Mouse (Mus musculus) MEL (cell line): ENCODE measurements around the gene Ankrd53.

Source experiments
- BHLHE40 ChIP-seq: IDR thresholded peaks from 2 replicates; pipeline ENCODE4 v1.6.1; 2012; ENCODE audit warnings: low read depth, mild to moderate bottlenecking, inconsistent platforms, low read length, improper control_type of control experiment, borderline replicate concordance
- CTCF ChIP-seq, 3 experiments: IDR thresholded peaks in 2 of 3; conservative IDR thresholded peaks in 1 of 3; 2 replicates each; pipeline ENCODE4 v1.5.1; 2011 to 2012; ENCODE audit warnings: low read length in 3 of 3, low read depth in 2 of 3, mild to moderate bottlenecking in 2 of 3, improper control_type of control experiment in 1 of 3, inconsistent platforms in 1 of 3, mixed read lengths in 1 of 3, moderate library complexity in 1 of 3; ENCODE audit not compliant: control insufficient read depth in 1 of 3, insufficient read depth in 1 of 3, poor library complexity in 1 of 3, severe bottlenecking in 1 of 3
- E2F4 ChIP-seq: IDR thresholded peaks from 2 replicates; pipeline ENCODE4 v1.6.1; 2011; ENCODE audit warnings: low read depth, low read length, improper control_type of control experiment, borderline replicate concordance
- HCFC1 ChIP-seq: IDR thresholded peaks from 2 replicates; pipeline ENCODE4 v1.6.1; 2012; ENCODE audit warnings: low read depth, mild to moderate bottlenecking, inconsistent platforms, low read length, improper control_type of control experiment, moderate library complexity
- MXI1 ChIP-seq: IDR thresholded peaks from 2 replicates; pipeline ENCODE4 v1.6.1; 2011; ENCODE audit warnings: mild to moderate bottlenecking, low read depth, low read length, improper control_type of control experiment
- MYC ChIP-seq: IDR thresholded peaks from 2 replicates; pipeline ENCODE4 v1.6.1; 2011; ENCODE audit warnings: low read depth, mild to moderate bottlenecking, low read length, improper control_type of control experiment, moderate library complexity
- POLR2A ChIP-seq, 2 experiments: IDR thresholded peaks; 2 replicates each; pipeline ENCODE4 v1.6.1; 2011 to 2012; ENCODE audit warnings: low read length in 2 of 2, mild to moderate bottlenecking in 2 of 2, control low read depth in 1 of 2, improper control_type of control experiment in 1 of 2, low read depth in 1 of 2, moderate library complexity in 1 of 2; ENCODE audit not compliant: control insufficient read depth in 1 of 2, insufficient read depth in 1 of 2, poor library complexity in 1 of 2
- POLR2AphosphoS5 ChIP-seq: IDR thresholded peaks from 2 replicates; pipeline ENCODE4 v1.6.1; 2012; ENCODE audit warnings: low read depth, borderline replicate concordance, mild to moderate bottlenecking, inconsistent platforms, low read length, moderate library complexity, mixed read lengths
- RAD21 ChIP-seq: IDR thresholded peaks from 2 replicates; pipeline ENCODE4 v1.6.1; 2011; ENCODE audit warnings: mild to moderate bottlenecking, low read depth, low read length, improper control_type of control experiment
- ZC3H11A ChIP-seq: IDR thresholded peaks from 2 replicates; pipeline ENCODE4 v1.6.1; 2012; ENCODE audit warnings: low read depth, mild to moderate bottlenecking, inconsistent platforms, low read length, improper control_type of control experiment
- ZNF384 ChIP-seq: IDR thresholded peaks from 2 replicates; pipeline ENCODE4 v1.6.1; 2012; ENCODE audit warnings: low read depth, mild to moderate bottlenecking, inconsistent platforms, low read length, improper control_type of control experiment

DNA sequence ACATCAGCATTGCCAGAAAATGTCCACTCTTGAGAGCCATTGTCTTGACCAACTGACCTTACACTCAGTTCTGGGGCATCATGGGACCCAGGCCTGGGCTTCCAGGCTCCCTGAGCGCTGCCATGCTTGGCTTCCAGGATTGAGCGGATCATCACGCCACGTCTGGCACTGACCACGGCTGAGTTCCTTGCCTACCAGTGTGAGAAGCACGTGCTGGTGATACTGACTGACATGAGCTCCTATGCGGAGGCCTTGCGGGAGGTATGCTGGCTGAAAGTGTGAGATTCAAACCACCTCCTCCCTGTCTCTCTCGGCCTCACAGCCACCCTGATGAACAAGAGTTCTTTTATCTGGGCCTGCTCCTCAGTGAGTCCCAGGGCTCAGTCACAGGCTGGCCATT is 6.4 kb upstream of the Ankrd53 start:
- TF ChIP-seq MYC (no peak), RAD21 (no peak), E2F4 (no peak), CTCF (IDR thresholded peaks at IDR 0.05 in 2 of 3, conservative IDR thresholded peaks at IDR 0.05 in 1 of 3; ENCODE audit: control insufficient read depth in 1 of 3, insufficient read depth in 1 of 3, low read depth in 2 of 3, low read length in 3 of 3, poor library complexity in 1 of 3, severe bottlenecking in 1 of 3) (no peak), HCFC1 (no peak), ZC3H11A (no peak), POLR2A (IDR thresholded peaks at IDR 0.05; ENCODE audit: control insufficient read depth in 1 of 2, insufficient read depth in 1 of 2, low read depth in 1 of 2, low read length in 2 of 2, poor library complexity in 1 of 2) (no peak), ZNF384 (no peak), BHLHE40 (no peak), POLR2AphosphoS5 (no peak), MXI1 (no peak)
